In the genomic region with DNA sequence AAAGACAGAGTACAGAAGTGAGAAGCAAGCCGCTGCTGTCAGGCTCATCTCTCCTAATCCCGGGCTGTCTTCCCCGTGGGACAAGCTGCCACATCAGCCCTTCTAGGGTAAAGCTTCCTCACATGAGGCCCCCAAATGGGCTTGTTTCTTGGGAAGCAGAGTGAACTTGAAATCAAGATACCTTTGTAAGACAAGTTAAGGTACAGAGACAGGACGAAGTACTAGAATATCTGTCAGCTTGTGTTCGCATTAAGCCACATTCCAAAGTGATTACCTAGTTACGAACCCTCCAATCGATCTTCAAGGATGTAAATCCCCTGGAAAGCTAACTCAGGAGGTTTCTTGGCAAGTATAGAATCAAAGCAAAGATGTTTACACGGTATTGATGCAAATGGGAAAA, we compare ENCODE assay signal across 21 mouse cellular contexts.
DNase-seq lines count a peak whose midpoint lies in the region; ATAC-seq lines count a peak whose summit lies in the region.
"Had no signal": no experiment of that assay in that cellular context is flagged by ENCODE, and none has a peak within 500 bp of the region (broad histone marks: within the 10 kb centered on the region; RNA-seq: fewer than 3 reads in every experiment).

No protein-coding gene starts in this region.

- H3K36me3 ChIP-seq in midbrain, embryonic 12.5 days, result no peaks in the 10 kb centered on the region
- no peaks in the 10 kb centered on the region for H3K36me3 ChIP-seq in midbrain, embryonic 13.5 days
- no peaks in the 10 kb centered on the region for H3K36me3 ChIP-seq in embryonic facial prominence, embryonic 15.5 days
- H3K36me3 ChIP-seq: forebrain, embryonic 12.5 days; heart, embryonic 13.5 days; hindbrain, embryonic 12.5 days had no signal

- no peaks in the 10 kb centered on the region for H3K27me3 ChIP-seq in midbrain, embryonic 12.5 days
- no peaks in the 10 kb centered on the region for H3K27me3 ChIP-seq in midbrain, embryonic 13.5 days
- no peaks in the 10 kb centered on the region for H3K27me3 ChIP-seq in embryonic facial prominence, embryonic 15.5 days
- H3K27me3 ChIP-seq: forebrain, embryonic 12.5 days; heart, embryonic 13.5 days; hindbrain, embryonic 12.5 days had no signal

- peak overlapping the region; percentile 5; the same call in 1 of the 2 replicates for H3K4me2 ChIP-seq in midbrain, embryonic 12.5 days (replicated peaks)
- H3K4me2 ChIP-seq in midbrain, embryonic 13.5 days (replicated peaks), result no peak overlapping the region
- no peak overlapping the region for H3K4me2 ChIP-seq in embryonic facial prominence, embryonic 15.5 days (replicated peaks)
- H3K4me2 ChIP-seq: forebrain, embryonic 12.5 days; heart, embryonic 13.5 days; hindbrain, embryonic 12.5 days had no signal

- H3K27ac ChIP-seq in midbrain, embryonic 12.5 days (replicated peaks), result no peak overlapping the region
- H3K27ac ChIP-seq in midbrain, embryonic 13.5 days, result no peak overlapping the region
- H3K27ac ChIP-seq in embryonic facial prominence, embryonic 15.5 days (replicated peaks), result 0 out of 2 replicates have a peak overlapping the region, but pooled peaks have one; percentile 39
- H3K27ac ChIP-seq: forebrain, embryonic 12.5 days; heart, embryonic 13.5 days; hindbrain, embryonic 12.5 days had no signal

- no peak for ATAC-seq in midbrain, embryonic 12.5 days (ENCODE audit: low FRiP score, low read depth)
- ATAC-seq in midbrain, embryonic 13.5 days, result no peak
- ATAC-seq in embryonic facial prominence, embryonic 15.5 days (ENCODE audit: insufficient number of reproducible peaks, low FRiP score, low TSS enrichment, low read depth), result no peak
- ATAC-seq: CD4-positive, CD25-positive, alpha-beta regulatory T cell, adult 4 months; forebrain, embryonic 16.5 days; hindbrain, embryonic 16.5 days had no signal

- DNase-seq in embryo, embryonic 10 days (ENCODE audit: low spot score), result peak; percentile 34
- DNase-seq in embryo, embryonic 11 days, result no peak
- peak; percentile 28 for DNase-seq in embryo, embryonic 9.5 days (ENCODE audit: extremely low spot score)
- no peak for DNase-seq in heart, adult 8-10 months (ENCODE audit: low spot score)
- DNase-seq: adrenal gland, postnatal 10 days; B cell, adult 2 months; cerebellum, adult 11-12 months; cerebellum, adult 9-10 months; cerebellum, postnatal 25 days; gastrocnemius, postnatal 10 days; heart, postnatal 36 days had no signal

- H3K4me1 ChIP-seq in midbrain, embryonic 12.5 days, result peaks cover 4% of the 10 kb centered on the region; the same call in 1 of the 2 replicates
- 0 out of 2 replicates have a peak, but pooled peaks cover 4% of the 10 kb centered on the region for H3K4me1 ChIP-seq in midbrain, embryonic 13.5 days (replicated peaks)
- peaks cover 7% of the 10 kb centered on the region for H3K4me1 ChIP-seq in embryonic facial prominence, embryonic 15.5 days
- H3K4me1 ChIP-seq: hindbrain, embryonic 12.5 days had no signal

- no peak overlapping the region for H3K9ac ChIP-seq in midbrain, embryonic 12.5 days (replicated peaks)
- no peak overlapping the region for H3K9ac ChIP-seq in midbrain, embryonic 13.5 days (replicated peaks)
- H3K9ac ChIP-seq in embryonic facial prominence, embryonic 15.5 days, result no peak overlapping the region
- H3K9ac ChIP-seq: forebrain, embryonic 12.5 days; heart, embryonic 13.5 days; hindbrain, embryonic 12.5 days had no signal

- H3K4me3 ChIP-seq in midbrain, embryonic 12.5 days, result no peak overlapping the region
- H3K4me3 ChIP-seq in midbrain, embryonic 13.5 days (replicated peaks), result no peak overlapping the region
- no peak overlapping the region for H3K4me3 ChIP-seq in embryonic facial prominence, embryonic 15.5 days (replicated peaks)
- H3K4me3 ChIP-seq: forebrain, embryonic 12.5 days; heart, embryonic 13.5 days; hindbrain, embryonic 12.5 days had no signal

- 14% methylated on average over 8 of the region's 8 CpGs for WGBS in midbrain, embryonic 12.5 days
- 16% methylated on average over 8 of the region's 8 CpGs for WGBS in midbrain, embryonic 13.5 days
- WGBS in embryonic facial prominence, embryonic 15.5 days, result 12% methylated on average over 8 of the region's 8 CpGs

- H3K9me3 ChIP-seq in midbrain, embryonic 12.5 days, result no peaks in the 10 kb centered on the region
- no peaks in the 10 kb centered on the region for H3K9me3 ChIP-seq in midbrain, embryonic 13.5 days
- H3K9me3 ChIP-seq in embryonic facial prominence, embryonic 15.5 days (replicated peaks), result no peaks in the 10 kb centered on the region
- H3K9me3 ChIP-seq: forebrain, embryonic 12.5 days; G1E; heart, embryonic 13.5 days; hindbrain, embryonic 12.5 days had no signal

Comparison
In these comparisons a context has a peak if more than half of its experiments do, and no peak if none do; other contexts are left out.
1. DNase-seq: peak in embryo, embryonic 10 days (single experiment) and embryo, embryonic 9.5 days (single experiment); none in embryo, embryonic 11 days (single experiment) and heart, adult 8-10 months (single experiment).